Mouse (Mus musculus) midbrain, embryonic 12.5 days (tissue): ENCODE measurements at regions not wholly inside any gene's neighbourhood (a gene's known extent, or its start where the extent isn't known, plus 50 kb on each side); places are given as distances from the start of the nearest gene placed in this dataset.
A peak's percentile ranks its signal among the peaks of the same experiment; 100 is the strongest.

Experiments
- ATAC-seq: fragments of 200-750 bp; cut with Nextera tagmentation; 2 replicates; pipeline ENCODE4 v1.8.0; 2017; ENCODE audit warnings: low read depth, moderate TSS enrichment, moderate library complexity; ENCODE audit not compliant: low FRiP score
- H3K27ac ChIP-seq: fragments of 300-500 bp; sonication (generic); replicated peaks from 2 replicates; pipeline ENCODE4 v1.5.1; 2016; ENCODE audit warnings: mild to moderate bottlenecking
- H3K27me3 ChIP-seq: fragments of 300-500 bp; sonication (generic); 2 replicates; pipeline ENCODE4 v1.6.1; 2016; ENCODE audit warnings: mild to moderate bottlenecking
- H3K36me3 ChIP-seq: fragments of 300-500 bp; sonication (generic); 2 replicates; pipeline ENCODE4 v1.6.1; 2016
- H3K4me1 ChIP-seq: fragments of 300-500 bp; sonication (generic); 2 replicates; pipeline ENCODE4 v1.6.1; 2016
- H3K4me2 ChIP-seq: fragments of 300-500 bp; sonication (generic); replicated peaks from 2 replicates; pipeline ENCODE4 v1.6.1; 2016; ENCODE audit warnings: mild to moderate bottlenecking, moderate library complexity
- H3K4me3 ChIP-seq: fragments of 300-500 bp; sonication (generic); 2 replicates; pipeline ENCODE4 v1.5.1; 2016; ENCODE audit warnings: mild to moderate bottlenecking
- H3K9ac ChIP-seq: fragments of 300-500 bp; sonication (generic); replicated peaks from 2 replicates; pipeline ENCODE4 v1.6.1; 2016; ENCODE audit warnings: mild to moderate bottlenecking, moderate library complexity
- H3K9me3 ChIP-seq: fragments of 300-500 bp; sonication (generic); 2 replicates; pipeline ENCODE4 v1.6.1; 2016; ENCODE audit warnings: mild to moderate bottlenecking
- WGBS: fragments of 180-500 bp; shearing (Covaris S2); methylation state at CpG from one replicate; pipeline ENCODE4 v1.1.7; 2016; 5-methylcytosine and 5-hydroxymethylcytosine counted together

- no peak overlapping the region for H3K4me3 ChIP-seq
- H3K9ac ChIP-seq: no peak overlapping the region
- WGBS: 87% methylated on average over 7 of the region's 7 CpGs
- no peak overlapping the region for H3K4me2 ChIP-seq
- H3K4me1 ChIP-seq: no peaks in the 10 kb centered on the region
- H3K27ac ChIP-seq: no peak overlapping the region
- no peaks in the 10 kb centered on the region for H3K9me3 ChIP-seq
- no peaks in the 10 kb centered on the region for H3K36me3 ChIP-seq
- no peaks in the 10 kb centered on the region for H3K27me3 ChIP-seq
- no peak for ATAC-seq
Measured at GRCm38 (mm10) chr13:117152655-117153054, 55.7 kb upstream of the Emb start.

GRCm38 (mm10) chr13:117143828-117144227 is 64.5 kb upstream of the Emb start:
- 73% methylated on average over 6 of the region's 6 CpGs for WGBS
- Histone ChIP-seq H3K4me2 (no peak overlapping the region), H3K27ac (no peak overlapping the region), H3K27me3 (no peaks in the 10 kb centered on the region), H3K4me3 (no peak overlapping the region), H3K9ac (no peak overlapping the region), H3K9me3 (no peaks in the 10 kb centered on the region), H3K36me3 (no peaks in the 10 kb centered on the region), H3K4me1 (no peaks in the 10 kb centered on the region)
- ATAC-seq: no peak

- Histone ChIP-seq H3K36me3 (no peaks in the 10 kb centered on the region), H3K27me3 (no peaks in the 10 kb centered on the region), H3K9ac (no peak overlapping the region), H3K4me1 (no peaks in the 10 kb centered on the region), H3K4me3 (no peak overlapping the region), H3K27ac (no peak overlapping the region), H3K4me2 (no peak overlapping the region), H3K9me3 (no peaks in the 10 kb centered on the region)
- no peak for ATAC-seq
- 80% methylated on average over 4 of the region's 4 CpGs for WGBS
Measured at GRCm38 (mm10) chr13:117143255-117143654, 65.1 kb upstream of the Emb start.

- H3K36me3 ChIP-seq: no peaks in the 10 kb centered on the region
- H3K27ac ChIP-seq: no peak overlapping the region
- ATAC-seq: no peak
- H3K4me3 ChIP-seq: no peak overlapping the region
- H3K27me3 ChIP-seq: no peaks in the 10 kb centered on the region
- H3K4me1 ChIP-seq: no peaks in the 10 kb centered on the region
- H3K4me2 ChIP-seq: no peak overlapping the region
- WGBS: 85% methylated on average over 3 of the region's 3 CpGs
- H3K9me3 ChIP-seq: no peaks in the 10 kb centered on the region
- no peak overlapping the region for H3K9ac ChIP-seq
Measured at GRCm38 (mm10) chr13:117134352-117134751, 74.0 kb upstream of the Emb start.

- no peaks in the 10 kb centered on the region for H3K4me1 ChIP-seq
- 92% methylated on average over 1 of the region's 1 CpGs for WGBS
- no peaks in the 10 kb centered on the region for H3K27me3 ChIP-seq
- H3K27ac ChIP-seq: no peak overlapping the region
- no peak overlapping the region for H3K4me2 ChIP-seq
- H3K9ac ChIP-seq: no peak overlapping the region
- H3K9me3 ChIP-seq: no peaks in the 10 kb centered on the region
- no peaks in the 10 kb centered on the region for H3K36me3 ChIP-seq
- no peak for ATAC-seq
- H3K4me3 ChIP-seq: no peak overlapping the region
Measured at GRCm38 (mm10) chr13:117132123-117132522, 76.2 kb upstream of the Emb start.

- H3K9me3 ChIP-seq: no peaks in the 10 kb centered on the region
- H3K36me3 ChIP-seq: no peaks in the 10 kb centered on the region
- H3K9ac ChIP-seq: no peak overlapping the region
- no peaks in the 10 kb centered on the region for H3K4me1 ChIP-seq
- no peak overlapping the region for H3K4me3 ChIP-seq
- ATAC-seq: no peak
- H3K27me3 ChIP-seq: no peaks in the 10 kb centered on the region
- no peak overlapping the region for H3K27ac ChIP-seq
- WGBS: 89% methylated on average over 12 of the region's 12 CpGs
- no peak overlapping the region for H3K4me2 ChIP-seq
Measured at GRCm38 (mm10) chr13:117127813-117128549, 80.4 kb upstream of the Emb start.

- ATAC-seq: no peak
- Histone ChIP-seq H3K36me3 (no peaks in the 10 kb centered on the region), H3K4me3 (no peak overlapping the region), H3K27me3 (no peaks in the 10 kb centered on the region), H3K27ac (no peak overlapping the region), H3K9me3 (no peaks in the 10 kb centered on the region), H3K4me2 (no peak overlapping the region), H3K4me1 (no peaks in the 10 kb centered on the region), H3K9ac (no peak overlapping the region)
- 91% methylated on average over 10 of the region's 10 CpGs for WGBS
Measured at GRCm38 (mm10) chr13:117127116-117127728, 81.1 kb upstream of the Emb start.

GRCm38 (mm10) chr13:117119636-117120035 is 88.7 kb upstream of the Emb start:
- ATAC-seq: peak; percentile 67
- Histone ChIP-seq H3K27ac (no peak overlapping the region), H3K36me3 (no peaks in the 10 kb centered on the region), H3K4me2 (no peak overlapping the region), H3K4me1 (peaks cover 5% of the 10 kb centered on the region; the same call in 1 of the 2 replicates), H3K4me3 (no peak overlapping the region), H3K27me3 (no peaks in the 10 kb centered on the region), H3K9ac (no peak overlapping the region), H3K9me3 (no peaks in the 10 kb centered on the region)
- 66% methylated on average over 4 of the region's 4 CpGs for WGBS

GRCm38 (mm10) chr13:117114797-117115196 is 89.5 kb upstream of the Parp8 start:
- H3K4me3 ChIP-seq: no peak overlapping the region
- ATAC-seq: no peak
- WGBS: 90% methylated on average over 5 of the region's 5 CpGs

GRCm38 (mm10) chr13:117112424-117112823 is 87.1 kb upstream of the Parp8 start:
- Histone ChIP-seq H3K27ac (no peak overlapping the region), H3K9ac (no peak overlapping the region), H3K4me1 (no peaks in the 10 kb centered on the region), H3K4me3 (no peak overlapping the region), H3K27me3 (no peaks in the 10 kb centered on the region), H3K9me3 (no peaks in the 10 kb centered on the region), H3K36me3 (no peaks in the 10 kb centered on the region), H3K4me2 (no peak overlapping the region)
- no peak for ATAC-seq
- WGBS: 90% methylated on average over 1 of the region's 1 CpGs

More at GRCm38 (mm10) chr13:117114797-117115196, 89.5 kb upstream of the Parp8 start:
- Histone ChIP-seq H3K36me3 (no peaks in the 10 kb centered on the region), H3K27me3 (no peaks in the 10 kb centered on the region), H3K9ac (no peak overlapping the region), H3K27ac (no peak overlapping the region), H3K4me2 (no peak overlapping the region), H3K4me1 (peaks cover 5% of the 10 kb centered on the region; the same call in 1 of the 2 replicates), H3K9me3 (no peaks in the 10 kb centered on the region)

- Histone ChIP-seq H3K9ac (no peak overlapping the region), H3K36me3 (no peaks in the 10 kb centered on the region), H3K9me3 (no peaks in the 10 kb centered on the region), H3K4me3 (no peak overlapping the region), H3K4me1 (no peaks in the 10 kb centered on the region), H3K27ac (no peak overlapping the region), H3K27me3 (no peaks in the 10 kb centered on the region), H3K4me2 (no peak overlapping the region)
- no peak for ATAC-seq
- 63% methylated on average over 1 of the region's 1 CpGs for WGBS
Measured at GRCm38 (mm10) chr13:117105151-117105660, 79.9 kb upstream of the Parp8 start.

- Histone ChIP-seq H3K27ac (no peak overlapping the region), H3K36me3 (no peaks in the 10 kb centered on the region), H3K4me3 (no peak overlapping the region), H3K27me3 (no peaks in the 10 kb centered on the region), H3K4me1 (no peaks in the 10 kb centered on the region), H3K9ac (no peak overlapping the region), H3K9me3 (no peaks in the 10 kb centered on the region), H3K4me2 (no peak overlapping the region)
- ATAC-seq: no peak
- 96% methylated on average over 1 of the region's 1 CpGs for WGBS
Measured at GRCm38 (mm10) chr13:117094773-117095172, 69.4 kb upstream of the Parp8 start.
